Mouse (Mus musculus): ENCODE measurements around the gene Rhox2a. TPM values are rescaled to one million over a fixed set of nuclear protein-coding genes. Genes with fewer than 3 reads are reported as not detected.
"Not testable (repeated sequence)": the region's sequence is repeated elsewhere in the genome, so short reads cannot be mapped to it uniquely, and the experiment has no call there.

Rhox2a gene
- polyA plus RNA-seq (2014; fragmentation: Nextera tagmentation; extraction: Ambion mirVana): not detected in 2 replicates

- not testable (repeated sequence) for H3K4me2 ChIP-seq (replicated peaks; ENCODE audit: low read depth, low read length)
Measured at GRCm38 (mm10) chrX:37244676-37245075, at the start of gene Rhox2a. Gene Rhox2a (plus strand): TSS chrX:37244976.

GRCm38 (mm10) chrX:37198676-37199075, 46.1 kb upstream of the Rhox2a start:
- Histone ChIP-seq H3K4me1 (ENCODE audit: control insufficient read depth, insufficient read depth, low read length) (no peaks in the 10 kb centered on the region), H3K9ac (replicated peaks; ENCODE audit: low read depth, low read length) (no peak overlapping the region), H3K4me3 (ENCODE audit: low read depth, low read length) (no peak overlapping the region), H3K9me3 (ENCODE audit: control insufficient read depth, low read depth, low read length) (no peaks in the 10 kb centered on the region), H3K4me2 (replicated peaks; ENCODE audit: low read depth, low read length) (no peak overlapping the region), H3K27me3 (ENCODE audit: control insufficient read depth, insufficient read depth, low read length) (no peaks in the 10 kb centered on the region), H3K27ac (ENCODE audit: low read length) (no peak overlapping the region), H3K36me3 (ENCODE audit: control insufficient read depth, insufficient read depth, low read length) (no peaks in the 10 kb centered on the region)
- no peak for ATAC-seq (ENCODE audit: insufficient number of reproducible peaks, insufficient read depth, low FRiP score, low read depth)
- 55% methylated on average over 8 of the region's 8 CpGs for WGBS

More at GRCm38 (mm10) chrX:37244676-37245075, at the start of gene Rhox2a:
- H3K27me3 ChIP-seq (ENCODE audit: control insufficient read depth, insufficient read depth, low read length); H3K4me3 ChIP-seq (ENCODE audit: low read depth, low read length); H3K9me3 ChIP-seq (ENCODE audit: control insufficient read depth, low read depth, low read length); H3K27ac ChIP-seq (ENCODE audit: low read length); H3K9ac ChIP-seq (replicated peaks; ENCODE audit: low read depth, low read length); H3K36me3 ChIP-seq (ENCODE audit: control insufficient read depth, insufficient read depth, low read length); H3K4me1 ChIP-seq (ENCODE audit: control insufficient read depth, insufficient read depth, low read length); ATAC-seq (ENCODE audit: insufficient number of reproducible peaks, insufficient read depth, low FRiP score, low read depth): not testable (repeated sequence)
- no CpG with 5 or more reads among the region's 9 CpGs for WGBS

- Histone ChIP-seq H3K4me1 (ENCODE audit: control insufficient read depth, insufficient read depth, low read length) (no peaks in the 10 kb centered on the region), H3K9ac (replicated peaks; ENCODE audit: low read depth, low read length) (no peak within 1 kb of the TSS), H3K4me3 (ENCODE audit: low read depth, low read length) (no peak within 1 kb of the TSS), H3K9me3 (ENCODE audit: control insufficient read depth, low read depth, low read length) (no peaks in the 10 kb centered on the region), H3K36me3 (ENCODE audit: control insufficient read depth, insufficient read depth, low read length) (no peaks in the 10 kb centered on the region), H3K27ac (ENCODE audit: low read length) (no peak within 1 kb of the TSS), H3K27me3 (ENCODE audit: control insufficient read depth, insufficient read depth, low read length) (no peaks in the 10 kb centered on the region), H3K4me2 (replicated peaks; ENCODE audit: low read depth, low read length) (no peak within 1 kb of the TSS)
- ATAC-seq (ENCODE audit: insufficient number of reproducible peaks, insufficient read depth, low FRiP score, low read depth): no peak
- WGBS: 81% methylated on average over 10 of the region's 10 CpGs
Measured at GRCm38 (mm10) chrX:37210941-37211340, 33.8 kb upstream of the Rhox2a start, which contains the start of gene Gm9. Gene Gm9 (minus strand): TSS chrX:37211041.

- not testable (repeated sequence) for H3K4me1 ChIP-seq (ENCODE audit: control insufficient read depth, insufficient read depth, low read length); H3K4me2 ChIP-seq (replicated peaks; ENCODE audit: low read depth, low read length); ATAC-seq (ENCODE audit: insufficient number of reproducible peaks, insufficient read depth, low FRiP score, low read depth); H3K9me3 ChIP-seq (ENCODE audit: control insufficient read depth, low read depth, low read length); H3K4me3 ChIP-seq (ENCODE audit: low read depth, low read length); H3K36me3 ChIP-seq (ENCODE audit: control insufficient read depth, insufficient read depth, low read length); H3K27me3 ChIP-seq (ENCODE audit: control insufficient read depth, insufficient read depth, low read length); H3K27ac ChIP-seq (ENCODE audit: low read length); H3K9ac ChIP-seq (replicated peaks; ENCODE audit: low read depth, low read length)
- 67% methylated on average over 1 of the region's 1 CpGs for whole genome bisulfite sequencing
Measured at GRCm38 (mm10) chrX:37222158-37222557, 22.6 kb upstream of the Rhox2a start, which contains the start of gene Rhox1. Gene Rhox1 (minus strand): TSS chrX:37222258.

- H3K4me2 ChIP-seq (replicated peaks; ENCODE audit: low read depth, low read length); H3K27me3 ChIP-seq (ENCODE audit: control insufficient read depth, insufficient read depth, low read length); H3K4me1 ChIP-seq (ENCODE audit: control insufficient read depth, insufficient read depth, low read length); H3K27ac ChIP-seq (ENCODE audit: low read length); ATAC-seq (ENCODE audit: insufficient number of reproducible peaks, insufficient read depth, low FRiP score, low read depth); H3K9me3 ChIP-seq (ENCODE audit: control insufficient read depth, low read depth, low read length); H3K4me3 ChIP-seq (ENCODE audit: low read depth, low read length); H3K9ac ChIP-seq (replicated peaks; ENCODE audit: low read depth, low read length); H3K36me3 ChIP-seq (ENCODE audit: control insufficient read depth, insufficient read depth, low read length): not testable (repeated sequence)
- 75% methylated on average over 1 of the region's 3 CpGs for WGBS
Measured at GRCm38 (mm10) chrX:37249619-37250018, 4.8 kb downstream of the Rhox2a start, which contains the start of gene Rhox3a. Gene Rhox3a (plus strand): TSS chrX:37249919.

- H3K27me3 ChIP-seq (ENCODE audit: control insufficient read depth, insufficient read depth, low read length); ATAC-seq (ENCODE audit: insufficient number of reproducible peaks, insufficient read depth, low FRiP score, low read depth); H3K4me3 ChIP-seq (ENCODE audit: low read depth, low read length); H3K36me3 ChIP-seq (ENCODE audit: control insufficient read depth, insufficient read depth, low read length); H3K4me2 ChIP-seq (replicated peaks; ENCODE audit: low read depth, low read length); H3K27ac ChIP-seq (ENCODE audit: low read length); H3K9ac ChIP-seq (replicated peaks; ENCODE audit: low read depth, low read length); H3K9me3 ChIP-seq (ENCODE audit: control insufficient read depth, low read depth, low read length); H3K4me1 ChIP-seq (ENCODE audit: control insufficient read depth, insufficient read depth, low read length): not testable (repeated sequence)
- WGBS: 98% methylated on average over 7 of the region's 19 CpGs
Measured at GRCm38 (mm10) chrX:37265038-37265437, 20.3 kb downstream of the Rhox2a start, which contains the start of gene Rhox4a. Gene Rhox4a (plus strand): TSS chrX:37265338.

Other genes starting within 250 kb of the Rhox2a start
- gene Sowahd, start 196.1 kb upstream of the Rhox2a start, polyA plus RNA-seq (2014; fragmentation: Nextera tagmentation; extraction: Ambion mirVana): 0.27 TPM in 1 of 2 replicates, not detected in the other
- gene Rpl39, start 159.6 kb upstream of the Rhox2a start, polyA plus RNA-seq (2014; fragmentation: Nextera tagmentation; extraction: Ambion mirVana): 674 and 682 TPM in 2 replicates
- 25.4 and 26.3 TPM in 2 replicates for gene Upf3b, start 134.7 kb upstream of the Rhox2a start, polyA plus RNA-seq (2014; fragmentation: Nextera tagmentation; extraction: Ambion mirVana)
- 19.0 and 19.3 TPM in 2 replicates for gene Nkap, start 118.2 kb upstream of the Rhox2a start, polyA plus RNA-seq (2014; fragmentation: Nextera tagmentation; extraction: Ambion mirVana)
- 0.13 TPM in 1 of 2 replicates, not detected in the other for gene Akap14, start 76.1 kb upstream of the Rhox2a start, polyA plus RNA-seq (2014; fragmentation: Nextera tagmentation; extraction: Ambion mirVana)
- 400 and 468 TPM in 2 replicates for gene Ndufa1, start 53.8 kb upstream of the Rhox2a start, polyA plus RNA-seq (2014; fragmentation: Nextera tagmentation; extraction: Ambion mirVana)
- 10.5 and 10.7 TPM in 2 replicates for gene Rnf113a1, start 53.7 kb upstream of the Rhox2a start, polyA plus RNA-seq (2014; fragmentation: Nextera tagmentation; extraction: Ambion mirVana)
- gene Gm9, start 33.9 kb upstream of the Rhox2a start, polyA plus RNA-seq (2014; fragmentation: Nextera tagmentation; extraction: Ambion mirVana): not detected in 2 replicates
- gene Rhox1, start 22.7 kb upstream of the Rhox2a start, polyA plus RNA-seq (2014; fragmentation: Nextera tagmentation; extraction: Ambion mirVana): not detected in 2 replicates
- not detected in 2 replicates for gene Rhox3a, start 4.9 kb downstream of the Rhox2a start, polyA plus RNA-seq (2014; fragmentation: Nextera tagmentation; extraction: Ambion mirVana)
- gene Rhox4a, start 20.4 kb downstream of the Rhox2a start, polyA plus RNA-seq (2014; fragmentation: Nextera tagmentation; extraction: Ambion mirVana): not detected in 2 replicates
- not detected in 2 replicates for gene Rhox3a2, start 135.1 kb downstream of the Rhox2a start, polyA plus RNA-seq (2014; fragmentation: Nextera tagmentation; extraction: Ambion mirVana)
- not detected in 2 replicates for gene Rhox4a2, start 145.9 kb downstream of the Rhox2a start, polyA plus RNA-seq (2014; fragmentation: Nextera tagmentation; extraction: Ambion mirVana)
- not detected in 2 replicates for gene Rhox2b, start 167.1 kb downstream of the Rhox2a start, polyA plus RNA-seq (2014; fragmentation: Nextera tagmentation; extraction: Ambion mirVana)
- gene Rhox4b, start 187.5 kb downstream of the Rhox2a start, polyA plus RNA-seq (2014; fragmentation: Nextera tagmentation; extraction: Ambion mirVana): not detected in 2 replicates
- gene Rhox2c, start 208.7 kb downstream of the Rhox2a start, polyA plus RNA-seq (2014; fragmentation: Nextera tagmentation; extraction: Ambion mirVana): not detected in 2 replicates
- not detected in 2 replicates for gene Rhox3c, start 213.6 kb downstream of the Rhox2a start, polyA plus RNA-seq (2014; fragmentation: Nextera tagmentation; extraction: Ambion mirVana)
- gene Rhox4c, start 235.4 kb downstream of the Rhox2a start, polyA plus RNA-seq (2014; fragmentation: Nextera tagmentation; extraction: Ambion mirVana): not detected in 2 replicates
- not detected in 2 replicates for gene Rhox2d, start 248.5 kb downstream of the Rhox2a start, polyA plus RNA-seq (2014; fragmentation: Nextera tagmentation; extraction: Ambion mirVana)